ENCODE assay signal across 9 mouse cellular contexts in the genomic region with DNA sequence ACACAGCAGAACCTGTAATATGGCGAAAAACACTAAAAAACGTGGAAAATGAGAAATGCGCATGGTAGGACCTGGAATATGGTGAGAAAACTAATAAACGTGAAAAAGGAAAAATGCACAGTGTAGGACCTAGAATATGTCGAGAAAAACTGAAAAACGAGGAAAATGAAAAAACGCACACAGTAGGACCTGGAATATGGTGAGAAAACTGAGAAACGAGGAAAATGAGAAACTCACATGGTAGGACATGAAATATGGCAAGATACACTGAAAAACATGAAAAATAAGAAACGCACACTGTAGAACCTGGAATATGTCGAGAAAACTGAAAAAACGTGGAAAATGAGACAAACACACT.
A peak's percentile ranks its signal among the peaks of the same experiment; 100 is the strongest.
DNase-seq lines count a peak whose midpoint lies in the region; ATAC-seq and TF ChIP-seq lines count a peak whose summit lies in the region.
"Had no signal": no experiment of that assay in that cellular context is flagged by ENCODE, and none has a peak within 500 bp of the region (broad histone marks: within the 10 kb centered on the region; RNA-seq: fewer than 3 reads in every experiment).

No protein-coding gene starts in this region.

- 73% methylated on average over 11 of the region's 11 CpGs for WGBS in liver, adult 2 months
- WGBS in hindbrain, embryonic 13.5 days = 75% methylated on average over 11 of the region's 11 CpGs
- WGBS in neural tube, embryonic 13.5 days = 72% methylated on average over 11 of the region's 11 CpGs
- WGBS in kidney, adult 2 months = 70% methylated on average over 11 of the region's 11 CpGs

- peak; percentile 25 for DNase-seq in liver, adult 2 months (ENCODE audit: extremely low read depth, low read depth, low spot score)
- no peak for DNase-seq in liver
- DNase-seq in adipocyte (ENCODE audit: low spot score) = peak; percentile 8
- no peak for DNase-seq in urinary bladder, postnatal 36 days (ENCODE audit: low spot score in 2 of 2)
- no peak for DNase-seq in adrenal gland, adult 2 months
- DNase-seq in kidney, adult 2 months = no peak
- DNase-seq: liver, embryonic 13.5 days had no signal

- TF ChIP-seq CTCF in liver, adult 2 months (IDR thresholded peaks at IDR 0.05; ENCODE audit: low read depth, low read length) = no peak
- TF ChIP-seq CTCF in kidney, adult 2 months (conservative IDR thresholded peaks at IDR 0.05; ENCODE audit: insufficient read depth, insufficient read length, low read depth, low read length) = no peak

- H3K4me3 ChIP-seq in liver, adult 2 months (ENCODE audit: insufficient read depth, low read depth, low read length) = no peak overlapping the region
- H3K4me3 ChIP-seq in hindbrain, embryonic 13.5 days = no peak overlapping the region
- H3K4me3 ChIP-seq in neural tube, embryonic 13.5 days = no peak overlapping the region
- H3K4me3 ChIP-seq in kidney, adult 2 months (ENCODE audit: insufficient read depth, low read depth, low read length) = no peak overlapping the region
- H3K4me3 ChIP-seq: liver, embryonic 13.5 days had no signal

- TF ChIP-seq POLR2A in liver, adult 2 months (IDR thresholded peaks at IDR 0.05; ENCODE audit: extremely low read depth, insufficient read depth, low read length) = no peak
- no peak for TF ChIP-seq POLR2A in kidney, adult 2 months (IDR thresholded peaks at IDR 0.05; ENCODE audit: low read depth, low read length)

- H3K9ac ChIP-seq in liver, adult 2 months (ENCODE audit: low read depth, low read length) = no peak overlapping the region
- H3K9ac ChIP-seq in hindbrain, embryonic 13.5 days = no peak overlapping the region
- no peak overlapping the region for H3K9ac ChIP-seq in neural tube, embryonic 13.5 days
- H3K9ac ChIP-seq: liver, embryonic 13.5 days had no signal

- H3K79me2 ChIP-seq in liver, adult 2 months (ENCODE audit: control insufficient read depth, insufficient read depth, low read length) = no peaks in the 10 kb centered on the region

- no peak overlapping the region for H3K27ac ChIP-seq in liver, adult 2 months (replicated peaks; ENCODE audit: insufficient read depth, low read depth, low read length)
- no peak overlapping the region for H3K27ac ChIP-seq in hindbrain, embryonic 13.5 days
- H3K27ac ChIP-seq in neural tube, embryonic 13.5 days (replicated peaks) = no peak overlapping the region
- H3K27ac ChIP-seq in kidney, adult 2 months (ENCODE audit: insufficient read depth, low read depth, low read length) = no peak overlapping the region
- H3K27ac ChIP-seq: liver, embryonic 13.5 days had no signal

- no peaks in the 10 kb centered on the region for H3K27me3 ChIP-seq in liver, adult 2 months (ENCODE audit: control insufficient read depth, insufficient read depth, low read length)
- H3K27me3 ChIP-seq in hindbrain, embryonic 13.5 days = no peaks in the 10 kb centered on the region
- no peaks in the 10 kb centered on the region for H3K27me3 ChIP-seq in neural tube, embryonic 13.5 days
- H3K27me3 ChIP-seq in kidney, adult 2 months (replicated peaks; ENCODE audit: control insufficient read depth, insufficient read depth, low read length) = no peaks in the 10 kb centered on the region
- H3K27me3 ChIP-seq: liver, embryonic 13.5 days had no signal

- H3K4me2 ChIP-seq in hindbrain, embryonic 13.5 days = no peak overlapping the region
- H3K4me2 ChIP-seq in neural tube, embryonic 13.5 days = no peak overlapping the region
- H3K4me2 ChIP-seq: liver, embryonic 13.5 days had no signal

- peaks cover 46% of the 10 kb centered on the region for H3K9me3 ChIP-seq in hindbrain, embryonic 13.5 days
- H3K9me3 ChIP-seq in neural tube, embryonic 13.5 days = peaks cover 52% of the 10 kb centered on the region

- H3K4me1 ChIP-seq in liver, adult 2 months (ENCODE audit: control insufficient read depth, insufficient read depth, low read length) = no peaks in the 10 kb centered on the region
- H3K4me1 ChIP-seq in hindbrain, embryonic 13.5 days (replicated peaks) = no peaks in the 10 kb centered on the region
- H3K4me1 ChIP-seq in neural tube, embryonic 13.5 days (replicated peaks) = no peaks in the 10 kb centered on the region
- no peaks in the 10 kb centered on the region for H3K4me1 ChIP-seq in kidney, adult 2 months (ENCODE audit: control insufficient read depth, insufficient read depth, low read length)
- H3K4me1 ChIP-seq: liver, embryonic 13.5 days had no signal

- ATAC-seq in hindbrain, embryonic 13.5 days (ENCODE audit: low FRiP score) = peak; percentile 30; the same call in 1 of the 2 replicates
- ATAC-seq in neural tube, embryonic 13.5 days (ENCODE audit: low read depth) = 0 out of 2 replicates have a peak, but pooled peaks have one; percentile 47

- H3K36me3 ChIP-seq in liver, adult 2 months (ENCODE audit: control insufficient read depth, insufficient read depth, low read length) = no peaks in the 10 kb centered on the region
- no peaks in the 10 kb centered on the region for H3K36me3 ChIP-seq in hindbrain, embryonic 13.5 days
- 0 out of 2 replicates have a peak, but pooled peaks cover 2% of the 10 kb centered on the region for H3K36me3 ChIP-seq in neural tube, embryonic 13.5 days
- H3K36me3 ChIP-seq in kidney, adult 2 months (ENCODE audit: control insufficient read depth, insufficient read depth, low read length) = no peaks in the 10 kb centered on the region
- H3K36me3 ChIP-seq: liver, embryonic 13.5 days had no signal

Comparison
In these comparisons a context has a peak if more than half of its experiments do, and no peak if none do; other contexts are left out.
1. DNase-seq: peak in liver, adult 2 months (single experiment) and adipocyte (single experiment); none in liver (single experiment), urinary bladder, postnatal 36 days (0 of 2), adrenal gland, adult 2 months (single experiment) and kidney, adult 2 months (single experiment).